Mouse (Mus musculus) CH12.LX (cell line): ENCODE data around the gene Pex14.

ENCODE experiments used
- CHD1 ChIP-seq: IDR thresholded peaks from 2 replicates; pipeline ENCODE4 v1.6.1; 2012; ENCODE audit warnings: low read depth, low read length, improper control_type of control experiment, inconsistent platforms
- CTCF ChIP-seq, 2 experiments: IDR thresholded peaks in 1 of 2; conservative IDR thresholded peaks in 1 of 2; 2 replicates each; pipeline ENCODE4 v1.5.1; 2011 to 2012; ENCODE audit warnings: low read depth in 2 of 2, low read length in 2 of 2, improper control_type of control experiment in 1 of 2, inconsistent platforms in 1 of 2, mild to moderate bottlenecking in 1 of 2, moderate library complexity in 1 of 2
- GABPA ChIP-seq: IDR thresholded peaks from 2 replicates; pipeline ENCODE4 v1.6.1; 2012; ENCODE audit warnings: low read depth, low read length, improper control_type of control experiment, inconsistent platforms; ENCODE audit not compliant: insufficient replicate concordance
- KAT2A ChIP-seq: IDR thresholded peaks from 2 replicates; pipeline ENCODE4 v1.6.1; 2012; ENCODE audit warnings: low read length, improper control_type of control experiment, inconsistent platforms; ENCODE audit not compliant: insufficient replicate concordance
- MAX ChIP-seq: IDR thresholded peaks from 2 replicates; pipeline ENCODE4 v1.6.1; 2011; ENCODE audit warnings: low read length, improper control_type of control experiment
- MAZ ChIP-seq: IDR thresholded peaks from 2 replicates; pipeline ENCODE4 v1.6.1; 2012; ENCODE audit warnings: low read depth, mild to moderate bottlenecking, inconsistent platforms, low read length, improper control_type of control experiment, moderate library complexity
- MEF2A ChIP-seq: IDR thresholded peaks from 2 replicates; pipeline ENCODE4 v1.6.1; 2014; ENCODE audit warnings: low read depth, mild to moderate bottlenecking, inconsistent platforms, low read length, improper control_type of control experiment, borderline replicate concordance
- POLR2A ChIP-seq: IDR thresholded peaks from 2 replicates; pipeline ENCODE4 v1.6.1; 2011; ENCODE audit warnings: low read depth, mild to moderate bottlenecking, improper control_type of control experiment, low read length
- POLR2AphosphoS2 ChIP-seq: IDR thresholded peaks from 2 replicates; pipeline ENCODE4 v1.6.1; 2011; ENCODE audit warnings: low read depth, low read length, improper control_type of control experiment
- SIN3A ChIP-seq: IDR thresholded peaks from 2 replicates; pipeline ENCODE4 v1.6.1; 2012; ENCODE audit warnings: low read length, improper control_type of control experiment, inconsistent platforms
- SMC3 ChIP-seq: IDR thresholded peaks from 2 replicates; pipeline ENCODE4 v1.6.1; 2011; ENCODE audit warnings: low read depth, low read length, improper control_type of control experiment
- ZNF384 ChIP-seq: IDR thresholded peaks from 2 replicates; pipeline ENCODE4 v1.6.1; 2012; ENCODE audit warnings: low read depth, low read length, improper control_type of control experiment, inconsistent platforms

GRCm38 (mm10) chr4:149037706-149038105, 62.0 kb downstream of the Pex14 start:
- TF ChIP-seq MAX (no peak), POLR2AphosphoS2 (no peak), ZNF384 (no peak), MEF2A (no peak), CTCF (conservative IDR thresholded peaks at IDR 0.05 in 1 of 2, IDR thresholded peaks at IDR 0.05 in 1 of 2; ENCODE audit: low read depth in 2 of 2, low read length in 2 of 2) (no peak), CHD1 (no peak), POLR2A (no peak), GABPA (no peak), SMC3 (no peak), MAZ (no peak), KAT2A (no peak), SIN3A (no peak)
